Mouse (Mus musculus) left cerebral cortex, adult 9 months (tissue): ENCODE measurements around the gene Ces2a.
A peak's percentile ranks its signal among the peaks of the same experiment; 100 is the strongest.

ENCODE experiments used
- DNase-seq, 2 experiments: peaks; one replicate each; pipeline ENCODE4 v3.0.0; 2022; ENCODE audit warnings: low spot score in 2 of 2

Ces2a gene

DNA sequence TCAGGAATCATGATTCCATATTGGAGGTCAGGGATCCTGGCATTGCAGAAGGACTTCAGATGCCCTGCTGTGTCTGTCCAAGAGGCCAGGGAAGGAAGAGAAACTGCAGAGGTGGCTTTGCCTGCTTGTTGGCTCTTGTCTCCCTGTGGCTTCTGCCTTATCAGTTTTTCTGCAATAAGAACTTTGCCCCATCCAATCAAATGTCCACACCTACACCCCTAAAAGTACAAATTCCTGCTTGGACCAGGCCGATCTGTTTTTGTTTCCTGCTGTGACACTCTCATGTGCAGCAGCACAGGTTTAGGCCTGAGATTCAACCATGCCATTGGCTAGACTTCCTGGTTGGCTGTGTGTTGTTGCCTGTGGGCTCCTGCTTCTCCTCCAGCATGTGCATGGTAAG, at the start of gene Ces2a:
Gene Ces2a (plus strand): TSS at position 251 of the 400 bp plus-strand sequence.
- no peak for DNase-seq

DNA sequence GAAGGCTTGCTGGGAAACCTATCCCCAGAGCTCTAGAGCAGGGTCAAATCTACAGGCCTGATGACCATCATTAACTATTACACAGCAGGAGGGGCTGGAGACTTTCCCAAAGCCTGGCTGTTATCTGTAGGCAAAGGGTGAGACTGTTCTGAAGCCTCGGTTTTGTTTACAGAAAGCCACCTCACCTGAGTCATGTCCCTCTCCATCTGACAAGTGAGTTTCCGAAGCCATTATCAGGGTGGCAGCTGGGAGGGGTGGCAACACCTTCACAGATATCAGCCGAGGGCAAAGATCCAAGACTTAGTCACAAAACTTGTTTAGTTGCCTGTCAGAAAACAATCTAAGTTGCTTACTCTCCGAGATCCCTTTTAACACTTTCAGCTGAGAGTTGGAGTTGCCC, 45.4 kb upstream of the Ces2a start:
- DNase-seq: no peak

DNA sequence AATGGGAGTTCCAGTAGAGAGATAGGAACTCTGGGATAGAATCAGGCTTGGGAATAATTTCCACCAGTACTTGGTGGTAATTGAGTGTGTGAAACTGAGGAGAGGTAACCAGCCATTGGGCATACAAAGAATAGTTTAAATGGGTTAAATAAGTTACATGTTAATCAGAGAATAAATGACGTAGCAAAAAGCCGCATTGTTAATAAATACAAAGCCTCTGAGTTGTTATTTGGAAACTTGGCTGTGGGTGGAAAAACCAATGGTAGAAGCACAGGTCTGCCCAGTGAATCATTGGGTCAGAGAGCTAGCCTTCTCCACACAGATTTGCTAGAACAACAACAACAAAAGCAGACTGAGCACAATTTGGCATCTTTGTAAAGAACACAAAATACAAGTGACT, 35.2 kb upstream of the Ces2a start:
- no peak for DNase-seq

- DNase-seq: no peak
Measured at GRCm38 (mm10) chr8:104701900-104702299, 31.9 kb upstream of the Ces2a start.

- no peak for DNase-seq
Measured at GRCm38 (mm10) chr8:104721166-104721565, 12.6 kb upstream of the Ces2a start.

DNA sequence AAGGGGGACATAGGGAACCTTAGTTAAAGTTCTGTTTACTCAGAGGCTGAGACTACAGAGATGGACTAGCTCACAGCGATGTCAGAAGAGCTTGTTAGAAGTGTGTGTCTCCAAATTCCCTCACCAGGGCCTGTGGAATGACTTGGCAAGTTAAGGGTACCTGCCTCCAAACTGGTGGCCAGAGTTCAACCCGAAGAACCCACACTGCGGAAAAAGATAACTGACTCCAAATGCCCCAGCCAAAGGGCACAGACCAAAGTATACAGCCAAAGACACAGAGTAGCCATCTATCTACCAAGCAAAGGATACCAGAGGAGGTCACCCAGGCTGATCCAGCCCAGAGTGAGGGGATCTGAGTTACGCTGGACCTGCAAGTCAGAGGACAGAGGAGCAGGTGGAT, 2.4 kb upstream of the Ces2a start:
- DNase-seq: no peak

DNA sequence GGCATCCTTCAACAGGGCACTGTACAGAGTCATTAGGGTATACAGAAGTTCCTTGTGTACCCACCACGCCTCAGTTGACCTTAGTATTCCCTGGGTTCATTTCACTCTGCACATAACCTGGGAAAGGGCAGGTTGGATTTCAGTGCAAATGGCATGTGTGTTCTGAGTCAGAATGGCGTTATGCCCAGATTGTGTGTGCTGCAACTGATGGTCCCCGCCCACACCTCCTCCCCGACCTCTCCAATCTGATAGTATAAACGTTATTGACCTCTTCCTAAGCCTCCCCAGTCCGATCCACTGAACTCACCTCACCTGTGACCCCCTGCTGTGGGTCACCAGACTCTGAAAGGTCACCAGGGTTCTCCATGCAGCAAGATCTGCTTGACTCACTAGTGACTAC, 1.8 kb upstream of the Ces2a start:
- DNase-seq: no peak

DNA sequence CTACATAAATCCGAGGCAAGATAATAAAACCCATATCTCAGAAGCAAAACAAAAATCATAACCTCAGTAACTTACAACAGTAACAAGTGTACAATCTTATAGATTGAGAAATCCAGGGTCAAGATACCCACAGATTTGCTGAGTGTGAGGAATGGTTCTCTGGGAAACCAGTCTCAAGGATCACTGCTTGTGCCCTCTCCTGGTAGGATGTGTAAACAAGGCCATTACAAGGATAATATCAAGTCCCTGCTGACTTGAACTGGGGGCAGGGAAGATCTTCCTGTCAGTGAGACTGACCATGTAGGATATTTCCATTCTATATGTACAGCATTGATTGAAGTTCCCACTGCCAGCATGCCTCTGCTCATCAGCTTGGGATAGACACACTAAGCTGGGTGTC, 8.2 kb downstream of the Ces2a start:
- DNase-seq: no peak

DNA sequence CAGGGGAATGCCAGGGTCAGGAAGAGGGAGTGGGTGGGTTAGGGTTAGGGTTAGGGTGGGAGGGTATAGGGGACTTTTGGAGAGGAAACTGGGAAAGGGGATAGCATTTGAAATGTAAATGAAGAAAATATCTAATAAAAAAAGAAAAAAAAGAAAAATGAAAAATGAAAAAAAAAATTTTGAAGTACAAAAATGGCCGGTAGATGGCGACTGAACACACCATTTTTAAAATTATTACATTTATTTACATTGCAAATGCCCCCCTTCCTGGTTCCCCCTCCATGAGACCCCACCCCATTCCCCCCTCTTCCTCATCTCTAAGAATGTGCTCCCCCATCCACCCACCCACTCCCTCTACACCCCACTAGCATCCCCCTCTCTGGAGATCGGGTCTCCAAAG, 9.6 kb downstream of the Ces2a start:
- no peak for DNase-seq

- DNase-seq: no peak
Measured at GRCm38 (mm10) chr8:104752818-104753217, 19.0 kb downstream of the Ces2a start.

GRCm38 (mm10) chr8:104757621-104758020, 23.8 kb downstream of the Ces2a start:
- DNase-seq: no peak

GRCm38 (mm10) chr8:104758209-104758608, 24.4 kb downstream of the Ces2a start:
- peak in 1 of 2 experiments; percentile 32 for DNase-seq

- DNase-seq: no peak
Measured at GRCm38 (mm10) chr8:104761126-104761525, 27.3 kb downstream of the Ces2a start.

DNA sequence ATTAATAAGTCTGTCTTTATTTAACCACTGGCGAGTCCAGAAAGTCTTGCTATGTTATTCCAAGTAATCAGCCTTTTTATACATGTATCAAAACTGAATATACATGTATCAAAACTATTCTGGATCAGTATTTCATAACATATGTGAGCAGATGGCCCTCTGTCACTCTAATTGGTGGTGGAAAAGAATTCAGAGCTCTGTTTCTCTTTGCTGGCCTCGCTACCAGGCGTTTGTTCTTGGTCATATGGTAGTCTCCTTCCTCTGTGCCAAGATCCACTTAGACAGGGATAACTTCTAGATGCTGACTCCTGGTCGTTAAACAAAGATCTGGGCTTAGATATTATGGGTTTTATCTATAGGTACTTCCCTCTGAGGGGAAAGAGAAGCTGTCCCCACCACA, 32.7 kb downstream of the Ces2a start:
- no peak for DNase-seq

- DNase-seq: no peak
Measured at GRCm38 (mm10) chr8:104770365-104770764, 36.6 kb downstream of the Ces2a start.

- peak in 1 of 2 experiments; percentile 33 for DNase-seq
Measured at GRCm38 (mm10) chr8:104787049-104787448, 53.2 kb downstream of the Ces2a start.

DNA sequence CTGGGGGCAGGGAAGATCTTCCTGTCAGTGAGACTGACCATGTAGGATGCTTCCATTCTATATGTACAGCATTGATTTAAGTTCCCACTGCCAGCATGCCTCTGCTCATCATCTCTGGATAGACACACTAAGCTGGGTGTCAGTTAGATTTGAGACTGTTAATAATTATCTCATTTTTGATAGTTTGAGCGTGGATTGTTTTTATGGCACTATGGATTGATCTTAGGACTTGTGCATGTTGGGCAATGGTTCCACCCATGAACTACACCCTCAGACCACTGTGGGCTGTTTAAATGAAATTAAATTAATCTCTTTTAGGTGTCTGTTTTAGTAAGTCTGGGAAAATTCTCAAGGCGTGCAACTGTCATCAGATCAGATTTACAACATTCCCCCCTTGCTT, 55.1 kb downstream of the Ces2a start:
- DNase-seq: no peak

GRCm38 (mm10) chr8:104789886-104790680, 56.3 kb downstream of the Ces2a start:
- DNase-seq: no peak
